8 mouse cellular contexts compared by ENCODE assay signal in the genomic region with DNA sequence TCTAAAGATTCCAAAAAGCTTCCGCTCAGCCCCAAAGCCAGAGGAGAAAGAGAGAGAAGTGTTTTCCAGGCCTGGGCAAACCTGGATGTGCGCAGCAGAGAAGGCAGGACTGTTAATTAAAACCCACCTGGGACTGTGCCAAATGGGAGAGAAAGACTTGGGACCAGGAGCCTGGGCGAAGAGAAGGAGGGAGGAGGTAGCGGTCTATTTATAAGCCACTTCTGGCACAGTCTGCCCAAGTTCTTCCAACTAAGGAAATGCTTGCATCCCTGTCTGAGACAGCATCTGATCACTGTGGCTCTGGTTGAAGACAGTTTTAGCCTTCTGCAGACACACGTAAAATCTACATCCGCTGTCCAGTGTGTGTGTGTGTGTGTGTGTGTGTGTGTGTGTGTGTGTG.
DNase-seq lines count a peak whose midpoint lies in the region; ATAC-seq and TF ChIP-seq lines count a peak whose summit lies in the region.

No protein-coding gene starts in this region.

- no peak overlapping the region for H3K9ac ChIP-seq in forebrain, embryonic 15.5 days (replicated peaks)
- no peak overlapping the region for H3K9ac ChIP-seq in lung, postnatal 0 days (replicated peaks; ENCODE audit: low read depth)

- DNase-seq in forebrain, embryonic 10.5 days (ENCODE audit: extremely low spot score, low spot score), result no peak
- DNase-seq in lung, postnatal 0 days (ENCODE audit: low spot score), result peak; percentile 6
- no peak for DNase-seq in lung, adult 18-20 months
- DNase-seq in layer of hippocampus, postnatal 10 days (ENCODE audit: low spot score in 2 of 2), result peak; percentile 33 to 55
- DNase-seq in skeletal muscle tissue, adult 2 months (ENCODE audit: low read depth, low spot score), result peak; percentile 23
- no peak for DNase-seq in testis, postnatal 10 days (ENCODE audit: low spot score)
- no peak for DNase-seq in embryo, embryonic 10.5 days (ENCODE audit: low spot score)

- H3K9me3 ChIP-seq in forebrain, embryonic 15.5 days, result no peaks in the 10 kb centered on the region
- H3K9me3 ChIP-seq in forebrain, embryonic 10.5 days, result no peaks in the 10 kb centered on the region
- no peaks in the 10 kb centered on the region for H3K9me3 ChIP-seq in lung, postnatal 0 days (ENCODE audit: low read length)

- no peak; the same call in 1 of the 2 replicates for ATAC-seq in forebrain, embryonic 15.5 days (replicated peaks)
- ATAC-seq in lung, postnatal 0 days, result no peak

- no peaks in the 10 kb centered on the region for H3K27me3 ChIP-seq in forebrain, embryonic 15.5 days
- no peaks in the 10 kb centered on the region for H3K27me3 ChIP-seq in forebrain, embryonic 10.5 days (ENCODE audit: poor library complexity, severe bottlenecking)
- H3K27me3 ChIP-seq in lung, postnatal 0 days (replicated peaks; ENCODE audit: insufficient read depth, low read length), result no peaks in the 10 kb centered on the region

- WGBS in forebrain, embryonic 15.5 days, result 50% methylated on average over 6 of the region's 6 CpGs
- 89% methylated on average over 6 of the region's 6 CpGs for WGBS in forebrain, embryonic 10.5 days
- 52% methylated on average over 5 of the region's 6 CpGs for WGBS in lung, postnatal 0 days

- no peak overlapping the region for H3K4me2 ChIP-seq in forebrain, embryonic 15.5 days (replicated peaks)
- no peak overlapping the region for H3K4me2 ChIP-seq in lung, postnatal 0 days (replicated peaks; ENCODE audit: low read depth, low read length)

- H3K27ac ChIP-seq in forebrain, embryonic 15.5 days (replicated peaks), result peak overlapping the region; percentile 60
- H3K27ac ChIP-seq in forebrain, embryonic 10.5 days, result no peak overlapping the region
- no peak overlapping the region for H3K27ac ChIP-seq in lung, postnatal 0 days (ENCODE audit: low read length)

- H3K4me1 ChIP-seq in forebrain, embryonic 15.5 days, result peaks cover 20% of the 10 kb centered on the region
- peaks cover 13% of the 10 kb centered on the region for H3K4me1 ChIP-seq in forebrain, embryonic 10.5 days
- no peaks in the 10 kb centered on the region for H3K4me1 ChIP-seq in lung, postnatal 0 days (ENCODE audit: insufficient read depth, low read depth, low read length)

- no peak for TF ChIP-seq CTCF in lung, postnatal 0 days (IDR thresholded peaks at IDR 0.05)

- H3K4me3 ChIP-seq in forebrain, embryonic 15.5 days, result no peak overlapping the region
- H3K4me3 ChIP-seq in forebrain, embryonic 10.5 days, result no peak overlapping the region
- no peak overlapping the region for H3K4me3 ChIP-seq in lung, postnatal 0 days (ENCODE audit: low read depth, low read length)

- TF ChIP-seq EP300 in lung, postnatal 0 days (IDR thresholded peaks at IDR 0.05), result no peak

- no peaks in the 10 kb centered on the region for H3K36me3 ChIP-seq in forebrain, embryonic 15.5 days
- no peaks in the 10 kb centered on the region for H3K36me3 ChIP-seq in forebrain, embryonic 10.5 days (replicated peaks)
- H3K36me3 ChIP-seq in lung, postnatal 0 days (ENCODE audit: insufficient read depth, low read length), result no peaks in the 10 kb centered on the region

Comparison
In these comparisons a context has a peak if more than half of its experiments do, and no peak if none do; other contexts are left out.
1. DNase-seq: peak in lung, postnatal 0 days (single experiment), layer of hippocampus, postnatal 10 days (2 of 2) and skeletal muscle tissue, adult 2 months (single experiment); none in forebrain, embryonic 10.5 days (single experiment), lung, adult 18-20 months (0 of 2), testis, postnatal 10 days (single experiment) and embryo, embryonic 10.5 days (single experiment).